Mouse (Mus musculus): Measurements from ENCODE around the gene Cdkn1c.

Gene Cdkn1c

GRCm38 (mm10) chr7:143473347-143474101, 12.7 kb upstream of the Cdkn1c start, which contains the start of gene Slc22a18:
Gene Slc22a18 (plus strand): TSS chr7:143473736.
- no peak for DNase-seq (ENCODE audit: low spot score in 2 of 2)

GRCm38 (mm10) chr7:143469946-143470345, 9.1 kb upstream of the Cdkn1c start:
- peak in 1 of 2 experiments; percentile 27 for DNase-seq (ENCODE audit: low spot score in 2 of 2)

DNA sequence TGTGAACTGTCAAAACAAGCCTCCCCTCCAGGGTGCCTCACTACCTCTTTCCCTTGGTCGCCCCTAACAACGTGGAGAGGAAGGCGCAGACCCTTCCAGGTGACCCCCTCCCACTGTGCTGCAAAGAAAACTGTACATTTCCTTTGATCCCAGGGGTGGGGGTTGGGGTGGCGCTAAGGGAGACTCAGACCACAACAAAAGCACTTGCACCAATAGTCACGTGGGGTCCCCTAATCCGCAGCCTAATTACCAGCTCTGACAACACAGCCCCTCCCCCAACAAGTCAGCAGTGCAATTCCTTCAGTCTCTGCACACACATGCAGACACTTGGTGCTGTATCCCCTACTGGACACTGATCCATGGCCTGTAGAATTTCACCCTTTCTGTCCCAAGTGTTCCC, 6.9 kb upstream of the Cdkn1c start:
- no peak for DNase-seq (ENCODE audit: low spot score in 2 of 2)

DNA sequence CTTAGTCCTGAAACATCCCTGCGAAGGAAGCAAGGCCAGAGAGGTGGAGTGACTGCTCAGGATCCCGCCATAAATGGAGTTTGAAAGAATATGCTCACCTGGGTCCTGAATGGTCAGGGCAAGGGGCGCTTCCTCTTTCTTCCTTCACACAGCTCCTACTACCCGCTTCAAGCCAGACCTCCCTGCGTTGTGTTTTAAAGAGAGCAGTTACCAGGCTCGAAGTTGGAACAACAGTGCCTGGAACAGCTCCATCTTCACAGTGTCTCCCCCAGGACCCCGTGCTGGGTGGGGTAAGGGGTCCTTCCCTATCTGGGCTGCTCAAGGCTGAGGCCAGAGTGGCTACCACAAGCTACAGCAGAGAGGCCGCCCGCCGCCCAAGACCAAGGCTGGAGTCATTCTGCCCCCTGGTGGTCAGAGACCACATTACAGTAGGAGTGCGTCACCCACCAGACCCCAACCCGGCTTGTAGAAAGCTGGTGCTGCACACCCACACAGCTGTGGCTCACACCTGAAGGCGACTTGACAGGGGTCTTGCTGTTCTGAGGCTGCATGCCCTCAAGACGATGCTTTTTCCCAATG, 5.3 kb upstream of the Cdkn1c start:
- peak; percentile 39 to 43 for DNase-seq (ENCODE audit: low spot score in 2 of 2)

GRCm38 (mm10) chr7:143464811-143465560, 4.1 kb upstream of the Cdkn1c start:
- no peak for DNase-seq (ENCODE audit: low spot score in 2 of 2)

DNA sequence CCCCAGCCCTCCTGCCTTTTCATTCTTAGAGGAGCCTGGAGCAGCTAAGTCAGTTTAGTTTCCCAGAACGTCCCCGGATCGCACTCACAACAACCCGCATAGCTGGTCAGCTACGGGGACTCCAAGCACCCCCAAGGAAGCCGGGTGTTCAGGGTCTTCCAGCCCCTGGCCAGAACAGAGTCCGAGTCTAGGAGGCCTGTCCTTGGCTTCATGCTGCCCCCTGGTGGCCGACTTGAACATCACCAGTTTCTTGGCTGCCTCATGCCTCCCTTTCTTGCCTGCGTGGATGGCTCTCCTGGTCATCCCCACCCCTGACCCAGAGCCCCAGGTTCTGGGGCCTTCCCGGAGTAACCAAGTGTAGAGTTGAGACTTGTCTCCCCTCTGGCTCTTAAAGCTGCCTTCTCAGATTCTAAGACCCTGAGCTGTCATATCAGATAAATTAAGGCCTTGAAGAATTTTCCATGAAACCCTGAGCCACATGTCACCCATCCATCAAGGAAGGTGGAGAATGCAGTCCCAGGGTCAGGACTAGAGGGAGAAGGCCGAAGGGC, 3.1 kb upstream of the Cdkn1c start:
- DNase-seq (ENCODE audit: low spot score in 2 of 2), result peak; percentile 42 to 52

DNA sequence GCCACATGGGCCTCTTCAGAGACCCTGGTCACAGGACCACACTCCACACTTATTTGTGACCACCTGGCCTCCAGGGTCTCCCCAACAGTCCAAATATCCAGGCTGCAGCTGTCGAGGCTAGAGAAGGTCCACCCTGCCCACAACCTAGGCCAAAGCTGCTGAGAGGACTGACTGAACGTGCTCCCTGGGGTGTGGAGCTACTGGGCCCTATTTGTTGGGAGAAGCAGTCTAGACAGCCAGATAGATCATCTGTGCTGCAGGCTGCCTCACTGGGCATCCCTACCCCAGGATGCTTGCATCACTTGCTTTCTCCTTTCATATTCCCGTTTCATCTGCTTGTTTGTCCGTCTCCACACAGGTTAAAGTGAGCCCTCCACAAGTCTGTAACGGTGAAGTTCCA, 1.7 kb upstream of the Cdkn1c start:
- no peak for DNase-seq (ENCODE audit: low spot score in 2 of 2)

DNA sequence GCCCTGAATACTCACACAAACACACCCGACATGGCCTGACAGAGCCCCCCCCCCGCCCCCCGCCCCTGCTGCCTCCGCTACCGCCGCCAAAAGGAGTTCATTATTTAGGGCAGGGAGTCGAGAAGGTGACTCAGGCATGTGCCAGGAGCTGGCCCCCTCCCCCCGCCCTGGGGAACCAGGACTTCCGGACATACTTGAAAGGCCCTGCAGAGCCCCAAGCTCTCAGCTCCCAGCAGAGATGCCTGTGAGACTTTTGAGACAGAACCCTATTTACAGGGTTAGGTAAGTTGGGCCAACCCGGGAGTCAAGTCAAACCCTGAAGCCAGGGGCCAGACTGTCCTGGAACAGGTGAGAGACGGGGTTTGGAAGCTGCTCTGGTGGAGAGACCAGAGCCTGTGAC, 1.1 kb upstream of the Cdkn1c start:
- DNase-seq (ENCODE audit: low spot score in 2 of 2), result no peak

- DNase-seq (ENCODE audit: low spot score in 2 of 2), result no peak
Observed at GRCm38 (mm10) chr7:143461294-143461870, 532 bp upstream of the Cdkn1c start.

GRCm38 (mm10) chr7:143460217-143460834, 524 bp downstream of the Cdkn1c start:
- DNase-seq (ENCODE audit: low spot score in 2 of 2), result no peak

DNA sequence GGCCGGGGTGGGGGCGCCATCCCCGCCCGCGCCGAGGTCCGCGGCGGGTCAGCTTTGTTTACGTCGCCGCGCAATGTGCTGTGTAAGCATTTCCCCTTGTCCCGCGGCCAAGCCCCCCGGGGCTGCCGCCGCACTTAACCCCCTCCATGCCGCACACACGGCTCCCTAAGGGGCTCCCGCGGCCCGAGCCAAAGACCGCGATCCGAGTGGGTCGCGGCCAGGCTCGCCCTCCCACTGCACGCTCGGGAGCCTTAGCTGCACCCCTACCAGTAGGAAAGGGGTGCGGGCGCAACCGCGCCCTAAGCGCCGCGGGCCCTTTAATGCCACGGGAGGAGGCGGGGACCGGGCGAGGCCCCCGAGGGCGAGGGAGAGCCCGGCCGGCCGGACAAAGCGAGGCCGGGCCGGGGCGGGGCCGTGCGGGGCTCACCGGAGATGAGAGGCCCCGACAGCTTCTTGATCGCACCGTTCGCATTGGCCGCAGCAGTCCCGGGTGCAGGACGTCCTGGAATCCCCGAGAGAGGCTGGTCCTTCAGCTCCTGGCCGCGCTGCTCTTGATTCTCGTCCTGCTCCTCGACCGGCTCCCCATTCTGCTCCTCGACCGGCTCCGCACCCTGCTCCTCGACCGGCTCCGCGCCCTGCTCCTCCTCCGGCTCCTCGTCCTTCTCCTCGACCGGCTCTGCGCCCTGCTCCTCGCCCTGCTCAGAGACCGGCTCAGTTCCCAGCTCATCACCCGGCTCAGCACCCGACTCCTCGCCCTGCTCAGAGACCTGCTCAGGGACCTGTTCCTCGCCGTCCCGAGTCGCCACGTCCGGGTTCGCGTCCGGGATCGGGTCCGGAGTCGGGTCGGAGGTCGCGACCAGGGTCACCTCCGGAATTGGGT, 1.3 kb downstream of the Cdkn1c start:
- no peak for DNase-seq (ENCODE audit: low spot score in 2 of 2)

- no peak for DNase-seq (ENCODE audit: low spot score in 2 of 2)
Observed at GRCm38 (mm10) chr7:143458963-143459331, 1.9 kb downstream of the Cdkn1c start.

GRCm38 (mm10) chr7:143447130-143447529, 13.7 kb downstream of the Cdkn1c start:
- DNase-seq (ENCODE audit: low spot score in 2 of 2), result no peak

DNA sequence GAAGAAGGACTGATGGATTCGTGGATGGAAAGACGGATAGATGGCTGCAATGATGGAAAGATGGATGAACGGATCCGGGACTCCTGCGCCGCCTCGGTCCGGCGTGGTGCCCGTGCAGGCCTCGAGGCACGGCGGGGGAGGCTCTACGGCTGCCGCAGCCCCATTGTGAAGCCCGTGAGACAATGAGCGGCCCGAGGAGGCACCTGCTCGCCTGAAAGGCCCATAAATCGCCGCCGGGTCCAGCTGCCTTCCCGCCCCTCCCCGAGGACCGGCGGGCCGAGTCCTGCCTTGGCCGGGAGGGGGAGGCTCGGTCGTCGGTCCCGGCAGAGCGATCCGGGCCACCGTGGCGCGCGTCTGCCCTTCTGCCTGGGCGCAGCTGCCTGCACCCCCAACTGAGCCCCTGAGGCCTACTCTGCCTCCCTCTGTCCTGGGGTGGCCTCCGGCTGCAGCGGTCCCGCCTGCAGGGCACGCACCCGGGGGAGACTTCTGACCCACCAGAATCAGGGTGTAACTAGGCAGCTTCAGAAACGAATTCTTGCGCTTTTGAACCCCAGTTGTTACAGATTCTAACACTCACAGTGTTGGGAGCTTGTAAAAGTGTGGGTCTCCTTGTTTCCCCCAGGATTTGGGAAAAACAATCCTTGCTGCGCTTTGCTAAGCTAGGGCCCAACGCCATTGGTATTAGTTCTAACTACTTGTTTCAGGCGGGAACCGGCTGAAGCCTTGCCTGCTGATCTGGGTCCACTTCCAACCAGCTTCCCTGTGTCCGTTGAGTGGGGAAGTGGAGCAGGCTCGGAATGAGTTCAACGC, 15.0 kb downstream of the Cdkn1c start:
- DNase-seq (ENCODE audit: low spot score in 2 of 2), result no peak

GRCm38 (mm10) chr7:143444955-143445648, 15.7 kb downstream of the Cdkn1c start:
- no peak for DNase-seq (ENCODE audit: low spot score in 2 of 2)

DNA sequence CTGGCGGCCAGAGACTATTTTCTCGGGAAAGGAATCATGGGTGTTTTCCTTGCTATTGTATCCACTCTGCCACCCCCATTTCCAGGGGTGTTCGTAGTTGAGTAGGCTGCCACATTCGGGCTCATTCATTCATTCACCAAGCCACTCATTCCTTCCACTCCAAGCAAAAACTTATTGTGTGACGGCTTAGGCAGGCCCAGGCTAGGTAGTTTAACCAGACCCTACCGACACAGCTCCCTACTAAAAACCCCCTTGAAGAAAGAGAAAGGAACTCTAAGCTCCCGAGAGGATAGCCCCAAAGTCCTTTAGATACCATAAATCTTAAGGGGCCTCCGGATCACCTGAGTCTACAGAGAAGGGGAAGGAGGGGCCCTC, 16.3 kb downstream of the Cdkn1c start:
- no peak for DNase-seq (ENCODE audit: low spot score in 2 of 2)

- DNase-seq (ENCODE audit: low spot score in 2 of 2), result no peak
Observed at GRCm38 (mm10) chr7:143438965-143439364, 21.9 kb downstream of the Cdkn1c start.

DNA sequence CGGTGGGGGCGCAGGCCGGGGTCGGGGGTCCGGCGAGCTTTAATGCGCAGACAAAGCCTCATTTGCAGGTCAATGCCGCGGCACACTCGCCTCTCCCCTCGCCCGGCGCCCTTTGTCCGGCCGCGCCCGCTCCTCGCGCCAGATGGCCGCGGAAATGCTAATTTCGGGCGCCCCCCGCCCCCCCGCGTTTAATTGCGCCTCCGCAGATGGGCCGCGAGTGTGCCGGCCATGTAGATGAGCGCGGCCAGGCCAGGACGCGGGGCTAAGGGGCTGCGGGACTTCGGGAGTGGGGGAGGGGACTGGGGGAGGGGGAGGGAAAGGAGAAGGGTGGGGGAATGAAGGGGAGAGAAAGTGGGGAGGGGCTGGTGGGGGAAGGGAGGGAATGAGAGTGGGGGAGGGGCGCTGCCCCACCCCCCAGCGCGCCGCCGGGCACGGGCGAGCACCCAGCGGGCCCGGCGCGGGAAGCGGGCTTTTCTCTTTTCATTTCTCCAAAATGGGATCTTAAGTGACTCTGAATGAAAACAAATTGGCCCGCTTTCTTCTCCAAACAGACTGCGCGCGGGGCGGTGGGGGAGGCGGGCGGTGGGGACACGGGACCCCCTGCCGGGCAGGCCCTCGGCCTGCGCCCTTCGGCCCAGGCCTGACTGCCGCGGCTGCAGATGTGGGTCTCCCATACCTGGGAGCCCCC, 22.8 kb downstream of the Cdkn1c start:
- no peak for DNase-seq (ENCODE audit: low spot score in 2 of 2)

All from spleen, postnatal 36 days (tissue).